Mouse (Mus musculus) myocyte (in vitro differentiated cells): ENCODE measurements around the gene Scd1.
A peak's percentile ranks its signal among the peaks of the same experiment; 100 is the strongest.

ENCODE experiments used
- CEBPB ChIP-seq: IDR thresholded peaks from 2 replicates; pipeline ENCODE4 v1.6.1; 2011; ENCODE audit warnings: mild to moderate bottlenecking, moderate library complexity; ENCODE audit not compliant: poor library complexity, insufficient read depth, severe bottlenecking
- E2F4 ChIP-seq: IDR thresholded peaks from one replicate; pipeline ENCODE4 v1.6.1; 2011; ENCODE audit warnings: mild to moderate bottlenecking, control low read depth, moderate library complexity; ENCODE audit not compliant: insufficient read depth
- MAX ChIP-seq: IDR thresholded peaks from one replicate; pipeline ENCODE4 v1.6.1; 2011; ENCODE audit warnings: low read depth, mild to moderate bottlenecking, control low read depth
- MYOD1 ChIP-seq, 3 experiments: IDR thresholded peaks; one replicate each; pipeline ENCODE4 v1.6.1; 2011; ENCODE audit warnings: control low read depth in 2 of 3, low read depth in 2 of 3, mild to moderate bottlenecking in 2 of 3, moderate library complexity in 1 of 3; ENCODE audit not compliant: insufficient read length in 2 of 3, control insufficient read depth in 1 of 3
- POLR2A ChIP-seq: IDR thresholded peaks from one replicate; pipeline ENCODE4 v1.6.1; 2011; ENCODE audit warnings: low read depth, mild to moderate bottlenecking, control low read depth, moderate library complexity; ENCODE audit not compliant: insufficient read length
- POLR2AphosphoS2 ChIP-seq: IDR thresholded peaks from one replicate; pipeline ENCODE4 v1.6.1; 2011; ENCODE audit warnings: low read depth, control low read depth; ENCODE audit not compliant: insufficient read length
- TCF12 ChIP-seq: IDR thresholded peaks from one replicate; pipeline ENCODE4 v1.6.1; 2011; ENCODE audit warnings: mild to moderate bottlenecking, control low read depth; ENCODE audit not compliant: poor library complexity, insufficient read depth, severe bottlenecking
- USF1 ChIP-seq: IDR thresholded peaks from one replicate; pipeline ENCODE4 v1.6.1; 2011; ENCODE audit warnings: low read depth, mild to moderate bottlenecking, control low read depth, moderate library complexity

- TF ChIP-seq POLR2A (no peak), POLR2AphosphoS2 (no peak), TCF12 (no peak), USF1 (no peak), MYOD1 (IDR thresholded peaks at IDR 0.05; ENCODE audit: control insufficient read depth in 1 of 3, insufficient read length in 2 of 3, low read depth in 2 of 3) (peak in 1 of 3 experiments; percentile 43), CEBPB (no peak), MAX (no peak), E2F4 (no peak)
Observed at GRCm38 (mm10) chr19:44369371-44369770, 38.3 kb downstream of the Scd1 start.
